Mouse (Mus musculus): ENCODE data around the gene Btbd9. TPM values are rescaled to one million over a fixed set of nuclear protein-coding genes. Genes with fewer than 3 reads are reported as not detected.

The Btbd9 gene
- polyA plus RNA-seq, 1 experiment from 2014 or later, result 98.0 TPM

DNA sequence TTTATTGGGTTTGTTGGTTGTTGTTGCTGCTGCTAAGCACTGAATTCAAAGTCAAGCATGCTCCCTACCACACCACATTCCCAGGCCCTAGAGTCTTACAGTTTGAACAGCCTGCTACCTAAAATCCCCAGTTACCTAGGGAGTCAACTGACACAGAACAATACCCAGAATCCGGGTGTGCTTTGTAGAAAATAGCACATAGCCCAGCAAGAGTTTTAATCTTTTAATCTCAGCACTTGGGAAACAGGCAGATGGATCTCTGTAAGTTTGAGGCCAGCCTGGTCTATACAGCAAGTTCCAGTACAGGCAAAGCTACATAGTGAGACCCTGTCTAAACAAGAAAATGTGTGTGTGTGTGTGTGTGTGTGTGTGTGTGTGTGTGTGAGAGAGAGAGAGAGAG, 34.5 kb upstream of the Btbd9 start:
- Histone ChIP-seq H3K36me3 (no peaks in the 10 kb centered on the region), H3K4me3 (no peak overlapping the region), H3K9me3 (no peaks in the 10 kb centered on the region), H3K4me1 (peaks cover 42% of the 10 kb centered on the region), H3K27ac (replicated peaks) (no peak overlapping the region), H3K27me3 (no peaks in the 10 kb centered on the region), H3K9ac (replicated peaks) (no peak overlapping the region), H3K4me2 (replicated peaks) (peak overlapping the region; percentile 64; the same call in 1 of the 2 replicates)
- 34% methylated on average over 1 of the region's 1 CpGs for WGBS
- ATAC-seq (ENCODE audit: low FRiP score, low read depth), result no peak

DNA sequence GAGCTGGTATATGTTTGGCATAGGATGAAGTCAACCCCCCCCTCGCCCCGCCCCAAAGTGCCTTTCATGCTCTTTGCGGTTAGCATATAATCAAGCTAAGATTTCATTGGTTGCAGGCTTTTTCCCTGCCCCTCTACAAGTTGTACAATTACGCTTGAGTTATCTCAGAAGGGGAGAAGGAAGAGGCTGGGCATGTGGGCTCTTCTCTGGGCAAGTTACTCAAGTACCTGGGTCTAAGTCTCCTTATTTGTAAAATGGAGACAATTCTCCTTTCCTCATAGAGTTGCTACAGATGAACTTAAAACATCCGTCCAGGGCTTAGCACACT, 33.7 kb upstream of the Btbd9 start:
- Histone ChIP-seq H3K27me3 (no peaks in the 10 kb centered on the region), H3K4me2 (replicated peaks) (no peak overlapping the region), H3K27ac (replicated peaks) (no peak overlapping the region), H3K36me3 (no peaks in the 10 kb centered on the region), H3K9ac (replicated peaks) (no peak overlapping the region), H3K4me3 (no peak overlapping the region), H3K4me1 (peaks cover 42% of the 10 kb centered on the region), H3K9me3 (no peaks in the 10 kb centered on the region)
- WGBS, result 96% methylated on average over 5 of the region's 5 CpGs
- no peak for ATAC-seq (ENCODE audit: low FRiP score, low read depth)

DNA sequence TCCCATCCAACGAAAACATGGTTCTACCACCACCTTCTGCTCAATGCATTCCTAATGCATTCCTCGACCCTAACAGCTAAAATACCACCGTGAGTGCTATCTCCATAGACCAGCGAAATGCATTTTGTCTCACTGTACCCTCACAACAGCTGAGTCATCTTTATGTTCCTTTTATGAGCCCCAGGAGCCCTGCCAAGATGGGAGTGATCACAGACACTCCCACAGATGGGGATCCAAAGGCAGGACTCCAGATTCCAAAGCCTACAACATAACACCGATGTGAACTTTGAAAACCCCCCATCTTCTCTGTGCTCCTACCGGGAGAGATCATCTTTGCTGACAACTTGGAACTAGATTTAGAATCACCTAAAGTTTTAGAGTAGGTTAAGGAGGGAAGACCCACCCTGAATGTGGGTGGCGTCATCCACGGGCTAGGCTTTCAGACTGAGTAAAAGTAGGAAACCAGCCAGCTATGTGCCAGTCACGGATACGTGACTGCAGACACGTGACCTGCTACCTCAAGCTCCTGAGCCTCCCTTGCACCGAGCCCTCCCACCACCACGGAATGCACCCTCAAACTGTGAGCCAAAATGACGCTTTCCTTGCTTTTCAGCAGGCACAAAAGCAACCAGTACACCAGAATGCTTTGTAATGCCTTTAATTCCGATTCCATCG, 33.2 kb upstream of the Btbd9 start:
- Histone ChIP-seq H3K27ac (replicated peaks) (no peak overlapping the region), H3K4me2 (replicated peaks) (no peak overlapping the region), H3K4me1 (peaks cover 42% of the 10 kb centered on the region), H3K36me3 (no peaks in the 10 kb centered on the region), H3K27me3 (no peaks in the 10 kb centered on the region), H3K9ac (replicated peaks) (no peak overlapping the region), H3K9me3 (no peaks in the 10 kb centered on the region), H3K4me3 (no peak overlapping the region)
- no peak for ATAC-seq (ENCODE audit: low FRiP score, low read depth)
- WGBS, result 93% methylated on average over 16 of the region's 16 CpGs

DNA sequence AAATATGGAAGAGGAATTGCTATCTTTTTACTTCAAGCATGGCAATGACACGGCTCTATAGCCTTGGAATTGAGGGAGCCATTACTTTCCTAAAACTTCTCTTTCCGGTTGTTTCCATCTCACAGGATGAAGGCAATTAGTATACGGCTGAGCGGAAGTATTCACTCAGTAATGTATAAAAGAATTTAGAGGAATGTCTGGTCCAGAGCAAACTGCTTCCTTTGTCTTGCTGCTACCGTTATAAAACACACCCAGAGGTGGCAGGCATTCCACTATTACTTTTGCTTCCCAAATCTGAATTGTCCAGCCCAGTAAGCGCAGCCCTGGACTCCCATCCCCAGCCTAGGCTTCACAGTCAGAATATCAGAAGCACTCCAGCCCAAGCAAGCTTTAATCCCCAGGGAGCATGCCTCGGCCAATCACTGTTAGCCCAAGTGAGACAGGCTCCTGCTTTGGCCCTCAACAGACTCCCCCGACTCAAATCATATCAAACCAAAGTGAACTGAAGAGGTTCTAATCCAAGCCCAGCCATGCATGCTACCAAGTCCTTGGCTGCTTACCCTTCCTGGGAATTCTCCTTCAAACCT, 31.7 kb upstream of the Btbd9 start:
- H3K4me3 ChIP-seq, result no peak overlapping the region
- ATAC-seq (ENCODE audit: low FRiP score, low read depth), result no peak
- H3K4me2 ChIP-seq (replicated peaks), result no peak overlapping the region
- peak overlapping the region; percentile 7; the same call in 1 of the 2 replicates for H3K27ac ChIP-seq (replicated peaks)
- H3K9ac ChIP-seq (replicated peaks), result no peak overlapping the region
- H3K9me3 ChIP-seq, result no peaks in the 10 kb centered on the region
- 59% methylated on average over 8 of the region's 8 CpGs for WGBS
- peaks cover 42% of the 10 kb centered on the region for H3K4me1 ChIP-seq
- H3K36me3 ChIP-seq, result peaks cover 9% of the 10 kb centered on the region
- no peaks in the 10 kb centered on the region for H3K27me3 ChIP-seq

DNA sequence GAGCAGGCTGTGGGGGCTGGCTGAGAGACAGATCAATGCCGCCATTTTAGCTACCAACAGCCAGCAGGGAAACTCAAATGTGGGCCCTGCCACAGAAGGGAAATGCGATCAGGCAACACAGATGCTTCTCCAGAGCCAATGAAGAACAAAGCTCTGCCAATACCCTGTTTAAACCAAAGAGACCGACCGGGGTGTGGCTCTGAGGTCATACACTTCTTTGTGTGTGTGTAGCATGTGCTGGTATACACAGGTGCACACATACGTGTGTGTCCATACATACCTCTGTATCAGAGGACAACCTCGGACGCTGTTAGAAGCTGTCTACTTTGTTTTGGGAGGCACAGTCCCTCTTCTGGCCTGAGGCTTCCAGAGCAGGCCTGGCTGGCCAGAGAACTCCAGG, 31.0 kb upstream of the Btbd9 start:
- Histone ChIP-seq H3K27me3 (no peaks in the 10 kb centered on the region), H3K9me3 (no peaks in the 10 kb centered on the region), H3K4me2 (replicated peaks) (no peak overlapping the region), H3K4me1 (peaks cover 42% of the 10 kb centered on the region), H3K36me3 (peaks cover 15% of the 10 kb centered on the region), H3K27ac (replicated peaks) (no peak overlapping the region), H3K9ac (replicated peaks) (no peak overlapping the region), H3K4me3 (no peak overlapping the region)
- WGBS, result 89% methylated on average over 7 of the region's 7 CpGs
- no peak for ATAC-seq (ENCODE audit: low FRiP score, low read depth)

DNA sequence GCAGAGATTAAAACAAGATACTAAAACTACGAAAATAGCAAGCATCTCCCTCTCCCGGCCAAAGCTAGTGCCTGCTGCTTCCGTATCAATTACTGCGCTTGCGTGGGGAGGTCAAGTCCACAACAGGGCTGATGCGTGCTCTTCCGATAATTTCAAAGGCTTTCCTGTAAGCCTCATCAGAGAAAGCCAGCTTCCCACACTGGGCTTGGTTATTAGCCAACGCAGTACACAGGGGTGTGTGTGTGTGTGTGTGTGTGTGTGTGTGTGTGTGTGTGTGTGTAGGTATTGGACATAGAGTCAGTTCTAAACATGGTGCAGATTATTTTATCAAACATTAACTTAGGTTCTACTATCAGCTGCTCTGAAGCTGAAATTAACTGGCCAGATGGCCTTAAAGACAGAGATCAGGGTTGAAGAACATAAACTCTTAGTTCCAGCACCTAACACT, 30.4 kb upstream of the Btbd9 start:
- H3K4me1 ChIP-seq, result peaks cover 38% of the 10 kb centered on the region
- H3K27me3 ChIP-seq, result no peaks in the 10 kb centered on the region
- no peak overlapping the region for H3K27ac ChIP-seq (replicated peaks)
- H3K4me2 ChIP-seq (replicated peaks), result no peak overlapping the region
- ATAC-seq (ENCODE audit: low FRiP score, low read depth), result no peak
- H3K9ac ChIP-seq (replicated peaks), result no peak overlapping the region
- H3K9me3 ChIP-seq, result no peaks in the 10 kb centered on the region
- no peak overlapping the region for H3K4me3 ChIP-seq
- 91% methylated on average over 8 of the region's 8 CpGs for WGBS
- H3K36me3 ChIP-seq, result peaks cover 22% of the 10 kb centered on the region

DNA sequence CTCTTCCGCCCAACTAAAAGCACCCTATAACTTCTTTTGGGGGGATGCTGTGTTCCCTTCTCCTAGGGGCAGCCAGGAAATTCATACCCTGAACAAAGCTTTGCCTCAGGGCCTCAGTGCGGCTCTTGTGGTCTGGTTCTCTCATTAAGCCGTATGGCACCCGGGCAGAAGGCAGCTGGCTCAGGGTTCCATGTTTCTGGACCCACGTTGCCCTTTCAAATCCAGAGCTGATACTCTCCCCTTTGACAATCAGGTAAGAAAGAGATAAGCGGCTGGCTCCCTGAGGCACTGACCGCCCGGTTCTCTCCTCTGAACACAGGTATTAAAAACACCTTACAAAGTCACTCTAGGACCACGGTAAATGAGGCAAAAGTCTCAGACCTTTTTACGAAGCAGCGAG, 29.9 kb upstream of the Btbd9 start:
- Histone ChIP-seq H3K4me1 (peaks cover 34% of the 10 kb centered on the region), H3K9ac (replicated peaks) (no peak overlapping the region), H3K27me3 (no peaks in the 10 kb centered on the region), H3K36me3 (peaks cover 22% of the 10 kb centered on the region), H3K4me3 (no peak overlapping the region), H3K4me2 (replicated peaks) (no peak overlapping the region), H3K9me3 (no peaks in the 10 kb centered on the region), H3K27ac (replicated peaks) (no peak overlapping the region)
- 93% methylated on average over 11 of the region's 11 CpGs for WGBS
- no peak for ATAC-seq (ENCODE audit: low FRiP score, low read depth)

DNA sequence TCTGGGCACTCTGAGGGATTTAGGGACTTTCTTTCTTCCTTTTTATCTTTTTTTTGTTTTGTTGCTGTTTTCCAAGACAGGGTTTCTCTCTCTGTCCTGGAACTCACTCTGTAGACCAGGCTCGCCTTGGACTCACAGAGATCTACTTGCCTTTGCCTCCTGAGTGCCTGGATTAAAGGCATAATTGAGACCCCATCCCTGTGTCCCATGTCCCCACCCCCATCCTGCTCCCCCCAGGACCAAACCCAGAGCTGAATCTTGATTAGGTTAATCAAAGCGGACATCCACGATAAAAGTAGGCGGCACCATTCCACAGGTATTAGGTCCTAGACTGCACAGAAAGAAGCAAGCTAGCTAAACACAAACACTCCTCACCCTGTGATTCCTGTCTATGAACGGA, 28.7 kb upstream of the Btbd9 start:
- peaks cover 25% of the 10 kb centered on the region for H3K36me3 ChIP-seq
- H3K27ac ChIP-seq (replicated peaks), result no peak overlapping the region
- no peak for ATAC-seq (ENCODE audit: low FRiP score, low read depth)
- H3K9me3 ChIP-seq, result no peaks in the 10 kb centered on the region
- H3K4me3 ChIP-seq, result no peak overlapping the region
- H3K4me2 ChIP-seq (replicated peaks), result no peak overlapping the region
- no peaks in the 10 kb centered on the region for H3K27me3 ChIP-seq
- peaks cover 28% of the 10 kb centered on the region for H3K4me1 ChIP-seq
- no peak overlapping the region for H3K9ac ChIP-seq (replicated peaks)
- 86% methylated on average over 5 of the region's 5 CpGs for whole genome bisulfite sequencing

DNA sequence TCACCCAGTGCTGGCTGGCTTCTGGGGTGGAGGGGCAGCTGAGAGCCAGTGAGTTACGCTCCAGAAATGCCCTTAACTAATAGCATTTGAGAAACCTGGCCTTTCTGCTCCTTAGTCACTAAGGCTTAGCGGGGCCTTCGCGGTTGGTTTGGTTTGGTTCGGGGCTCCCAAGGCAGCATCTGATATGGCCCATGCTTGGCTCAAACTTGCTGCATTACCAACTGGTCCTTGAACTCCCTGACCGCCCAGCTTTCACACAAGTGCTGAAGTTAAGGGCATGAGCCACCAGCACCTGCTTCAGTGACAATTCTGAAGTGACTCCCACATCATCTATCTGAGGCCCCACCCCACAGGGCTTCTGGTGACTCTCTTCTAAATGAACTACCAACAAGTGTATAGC, 28.0 kb upstream of the Btbd9 start:
- Histone ChIP-seq H3K36me3 (peaks cover 29% of the 10 kb centered on the region), H3K4me2 (replicated peaks) (no peak overlapping the region)

DNA sequence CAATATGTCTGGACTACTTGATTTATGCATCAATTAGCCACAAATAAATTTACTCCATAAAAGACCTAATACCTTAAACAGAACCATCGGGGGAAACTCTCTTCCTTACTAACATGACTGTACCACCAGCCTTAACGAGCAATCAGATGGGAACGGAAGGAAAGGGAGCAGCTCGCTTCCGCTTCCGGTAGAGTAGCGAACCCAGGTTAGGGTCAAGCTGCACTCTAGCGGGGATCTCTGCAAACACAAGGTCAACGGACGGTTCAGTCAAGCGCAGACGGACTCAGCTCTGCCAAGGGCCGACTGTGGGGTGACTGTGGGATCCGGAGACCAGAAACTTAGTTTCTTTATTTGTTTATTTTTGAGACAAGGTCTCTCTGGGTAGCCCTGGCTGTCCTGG, 25.9 kb upstream of the Btbd9 start:
- H3K4me2 ChIP-seq (replicated peaks), result no peak overlapping the region
- peaks cover 8% of the 10 kb centered on the region; the same call in 1 of the 2 replicates for H3K4me1 ChIP-seq
- H3K9me3 ChIP-seq, result no peaks in the 10 kb centered on the region
- no peak for ATAC-seq (ENCODE audit: low FRiP score, low read depth)
- H3K4me3 ChIP-seq, result no peak overlapping the region
- H3K9ac ChIP-seq (replicated peaks), result no peak overlapping the region
- no peaks in the 10 kb centered on the region for H3K27me3 ChIP-seq
- H3K27ac ChIP-seq (replicated peaks), result no peak overlapping the region
- H3K36me3 ChIP-seq, result peaks cover 46% of the 10 kb centered on the region
- WGBS, result 94% methylated on average over 14 of the region's 14 CpGs

More for the DNA sequence above, 28.0 kb upstream of the Btbd9 start:
- 83% methylated on average over 6 of the region's 6 CpGs for WGBS
- Histone ChIP-seq H3K4me3 (no peak overlapping the region), H3K9me3 (no peaks in the 10 kb centered on the region), H3K27ac (replicated peaks) (no peak overlapping the region), H3K27me3 (no peaks in the 10 kb centered on the region), H3K9ac (replicated peaks) (no peak overlapping the region), H3K4me1 (peaks cover 27% of the 10 kb centered on the region)
- ATAC-seq (ENCODE audit: low FRiP score, low read depth), result no peak

DNA sequence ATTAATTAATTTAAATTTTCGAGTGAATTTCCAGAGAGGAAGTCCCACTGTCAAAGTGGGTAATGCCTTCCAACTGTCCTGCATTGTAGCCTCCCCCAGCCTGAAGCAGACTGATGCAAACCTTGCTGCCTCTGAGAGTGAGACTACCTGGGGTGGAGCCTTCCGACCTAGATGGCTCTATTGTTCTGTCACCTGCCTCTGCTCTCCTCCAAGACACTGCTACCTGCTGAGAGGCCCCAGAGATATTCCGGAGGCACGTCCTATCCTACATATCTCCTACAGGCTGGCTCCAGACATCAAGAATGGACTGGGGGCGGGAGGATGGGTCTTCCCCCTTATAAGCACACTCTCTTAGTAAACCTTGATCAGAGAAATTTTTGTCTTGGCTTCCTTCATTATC, 22.0 kb upstream of the Btbd9 start:
- H3K36me3 ChIP-seq, result peaks cover 61% of the 10 kb centered on the region
- H3K9me3 ChIP-seq, result no peaks in the 10 kb centered on the region; the same call in 1 of the 2 replicates
- no peak overlapping the region for H3K4me3 ChIP-seq
- H3K27ac ChIP-seq (replicated peaks), result no peak overlapping the region
- no peak overlapping the region for H3K9ac ChIP-seq (replicated peaks)
- ATAC-seq (ENCODE audit: low FRiP score, low read depth), result no peak
- no peak overlapping the region for H3K4me2 ChIP-seq (replicated peaks)
- no peaks in the 10 kb centered on the region for H3K27me3 ChIP-seq
- WGBS, result 84% methylated on average over 5 of the region's 5 CpGs
- peaks cover 9% of the 10 kb centered on the region for H3K4me1 ChIP-seq

DNA sequence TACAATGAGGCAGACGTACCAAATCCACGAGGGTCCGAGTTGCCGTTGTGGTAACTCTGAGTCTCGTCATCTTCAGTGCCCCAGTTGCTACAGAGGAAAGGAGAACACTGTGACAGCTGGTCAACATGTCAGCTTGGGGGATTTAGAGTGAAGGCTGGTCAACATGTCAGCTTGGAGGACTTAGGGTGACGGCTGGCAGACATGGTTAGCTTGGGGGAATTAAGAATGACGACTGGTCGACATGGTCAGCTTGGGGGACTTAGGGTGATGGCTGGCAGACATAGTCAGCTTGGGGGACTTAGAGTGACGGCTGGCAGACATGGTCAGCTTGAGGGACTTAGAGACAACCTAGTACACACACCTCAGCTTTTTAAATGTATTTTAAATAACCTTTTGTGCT, 21.5 kb upstream of the Btbd9 start:
- no peak overlapping the region for H3K9ac ChIP-seq (replicated peaks)
- H3K27ac ChIP-seq (replicated peaks), result no peak overlapping the region
- no peaks in the 10 kb centered on the region for H3K27me3 ChIP-seq
- H3K4me2 ChIP-seq (replicated peaks), result no peak overlapping the region
- H3K4me3 ChIP-seq, result no peak overlapping the region
- peaks cover 9% of the 10 kb centered on the region for H3K4me1 ChIP-seq
- H3K9me3 ChIP-seq, result no peaks in the 10 kb centered on the region; the same call in 1 of the 2 replicates
- peaks cover 58% of the 10 kb centered on the region for H3K36me3 ChIP-seq
- ATAC-seq (ENCODE audit: low FRiP score, low read depth), result no peak
- WGBS, result 93% methylated on average over 9 of the region's 9 CpGs

DNA sequence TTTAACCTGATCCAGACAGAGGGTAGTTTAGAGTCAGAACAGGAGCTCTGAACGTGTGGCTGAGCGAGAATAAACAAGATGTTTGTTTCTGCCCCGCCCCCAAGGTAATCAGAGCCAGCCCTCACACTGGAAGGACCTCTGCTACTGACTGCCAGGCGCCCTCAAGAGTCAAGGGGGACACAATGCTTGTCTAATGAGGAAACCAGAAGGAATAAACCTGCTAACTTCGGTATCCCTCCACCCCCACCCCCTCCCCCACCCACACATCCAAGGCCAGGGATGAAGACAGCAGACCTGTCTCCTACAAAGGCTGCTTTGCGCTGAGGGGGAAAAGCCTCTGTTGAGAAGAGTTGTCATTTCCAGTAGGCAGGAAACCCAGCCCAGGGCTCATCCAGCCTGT, 18.6 kb upstream of the Btbd9 start:
- Histone ChIP-seq H3K36me3 (peaks cover 50% of the 10 kb centered on the region), H3K4me3 (no peak overlapping the region), H3K27me3 (no peaks in the 10 kb centered on the region), H3K9me3 (no peaks in the 10 kb centered on the region; the same call in 1 of the 2 replicates), H3K4me2 (replicated peaks) (no peak overlapping the region), H3K4me1 (peaks cover 13% of the 10 kb centered on the region), H3K9ac (replicated peaks) (no peak overlapping the region), H3K27ac (replicated peaks) (peak overlapping the region; percentile 60)
- no peak for ATAC-seq (ENCODE audit: low FRiP score, low read depth)
- WGBS, result 59% methylated on average over 6 of the region's 6 CpGs

Data from midbrain, embryonic 12.5 days (tissue).